Mouse (Mus musculus): ENCODE data around the gene Olfr419. TPM values are rescaled to one million over a fixed set of nuclear protein-coding genes. Genes with fewer than 3 reads are reported as not detected.

The Olfr419 gene
- not detected for polyA plus RNA-seq (2014; fragmentation: Illumina TruSeq; extraction: RNeasy Lipid Tissue Mini Kit (QIAGEN cat#74804); ENCODE audit: low read depth, low replicate concordance)

GRCm38 (mm10) chr1:174251961-174252360 is at the start of gene Olfr419:
Gene Olfr419, minus strand, starts transcription at chr1:174252061.

Other genes starting within 250 kb of the Olfr419 start
- gene Ifi205, start 220.3 kb downstream of the Olfr419 start, polyA plus RNA-seq (2014; fragmentation: Illumina TruSeq; extraction: RNeasy Lipid Tissue Mini Kit (QIAGEN cat#74804); ENCODE audit: low read depth, low replicate concordance) = 3.8 TPM
- gene Olfr433, start 211.4 kb downstream of the Olfr419 start, polyA plus RNA-seq (2014; fragmentation: Illumina TruSeq; extraction: RNeasy Lipid Tissue Mini Kit (QIAGEN cat#74804); ENCODE audit: low read depth, low replicate concordance) = not detected
- not detected for gene Olfr432, start 202.9 kb downstream of the Olfr419 start, polyA plus RNA-seq (2014; fragmentation: Illumina TruSeq; extraction: RNeasy Lipid Tissue Mini Kit (QIAGEN cat#74804); ENCODE audit: low read depth, low replicate concordance)
- gene Olfr430, start 185.5 kb downstream of the Olfr419 start, polyA plus RNA-seq (2014; fragmentation: Illumina TruSeq; extraction: RNeasy Lipid Tissue Mini Kit (QIAGEN cat#74804); ENCODE audit: low read depth, low replicate concordance) = not detected
- gene Olfr429, start 167.7 kb downstream of the Olfr419 start, polyA plus RNA-seq (2014; fragmentation: Illumina TruSeq; extraction: RNeasy Lipid Tissue Mini Kit (QIAGEN cat#74804); ENCODE audit: low read depth, low replicate concordance) = not detected
- gene Olfr427, start 155.2 kb downstream of the Olfr419 start, polyA plus RNA-seq (2014; fragmentation: Illumina TruSeq; extraction: RNeasy Lipid Tissue Mini Kit (QIAGEN cat#74804); ENCODE audit: low read depth, low replicate concordance) = not detected
- gene Olfr231, start 130.9 kb downstream of the Olfr419 start, polyA plus RNA-seq (2014; fragmentation: Illumina TruSeq; extraction: RNeasy Lipid Tissue Mini Kit (QIAGEN cat#74804); ENCODE audit: low read depth, low replicate concordance) = not detected
- not detected for gene Olfr424, start 120.5 kb downstream of the Olfr419 start, polyA plus RNA-seq (2014; fragmentation: Illumina TruSeq; extraction: RNeasy Lipid Tissue Mini Kit (QIAGEN cat#74804); ENCODE audit: low read depth, low replicate concordance)
- gene Olfr420, start 96.4 kb downstream of the Olfr419 start, polyA plus RNA-seq (2014; fragmentation: Illumina TruSeq; extraction: RNeasy Lipid Tissue Mini Kit (QIAGEN cat#74804); ENCODE audit: low read depth, low replicate concordance) = not detected
- gene Spta1, start 79.3 kb downstream of the Olfr419 start, polyA plus RNA-seq (2014; fragmentation: Illumina TruSeq; extraction: RNeasy Lipid Tissue Mini Kit (QIAGEN cat#74804); ENCODE audit: low read depth, low replicate concordance) = not detected
- not detected for gene Mptx1, start 78.5 kb upstream of the Olfr419 start, polyA plus RNA-seq (2014; fragmentation: Illumina TruSeq; extraction: RNeasy Lipid Tissue Mini Kit (QIAGEN cat#74804); ENCODE audit: low read depth, low replicate concordance)
- gene Olfr417, start 113.1 kb upstream of the Olfr419 start, polyA plus RNA-seq (2014; fragmentation: Illumina TruSeq; extraction: RNeasy Lipid Tissue Mini Kit (QIAGEN cat#74804); ENCODE audit: low read depth, low replicate concordance) = not detected
- not detected for gene Olfr248, start 139.0 kb upstream of the Olfr419 start, polyA plus RNA-seq (2014; fragmentation: Illumina TruSeq; extraction: RNeasy Lipid Tissue Mini Kit (QIAGEN cat#74804); ENCODE audit: low read depth, low replicate concordance)
- gene Olfr414, start 172.0 kb upstream of the Olfr419 start, polyA plus RNA-seq (2014; fragmentation: Illumina TruSeq; extraction: RNeasy Lipid Tissue Mini Kit (QIAGEN cat#74804); ENCODE audit: low read depth, low replicate concordance) = not detected
- gene Olfr220, start 190.0 kb upstream of the Olfr419 start, polyA plus RNA-seq (2014; fragmentation: Illumina TruSeq; extraction: RNeasy Lipid Tissue Mini Kit (QIAGEN cat#74804); ENCODE audit: low read depth, low replicate concordance) = not detected
- gene Fmn2, start 249.8 kb upstream of the Olfr419 start, polyA plus RNA-seq (2014; fragmentation: Illumina TruSeq; extraction: RNeasy Lipid Tissue Mini Kit (QIAGEN cat#74804); ENCODE audit: low read depth, low replicate concordance) = 0.29 TPM